Mouse (Mus musculus) adipocyte (in vitro differentiated cells): ENCODE measurements around the gene Cd200r3.
A peak's percentile ranks its signal among the peaks of the same experiment; 100 is the strongest.

ENCODE experiments used
- DNase-seq: peaks from one replicate; pipeline ENCODE4 v3.0.0-alpha.2; 2016; ENCODE audit warnings: low spot score

Cd200r3 gene

DNA sequence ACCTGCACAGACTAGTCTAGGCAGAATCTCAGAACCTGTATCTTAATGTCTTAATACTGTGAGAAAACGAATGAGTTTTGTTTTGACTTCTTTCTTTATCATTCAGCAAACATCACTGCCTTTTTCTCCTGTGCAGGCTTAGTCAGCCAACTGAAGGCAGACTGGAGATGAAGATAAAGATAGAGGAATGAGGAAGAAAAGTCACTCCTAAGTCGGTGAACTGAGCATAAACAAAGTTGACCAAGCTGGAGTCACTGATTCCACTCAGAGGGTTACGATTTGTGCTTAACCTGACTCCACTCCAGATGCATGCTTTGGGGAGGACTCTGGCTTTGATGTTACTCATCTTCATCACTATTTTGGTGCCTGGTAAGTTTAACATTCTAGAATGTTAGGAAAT is at the start of gene Cd200r3:
TSS of gene Cd200r3 (plus strand) at position 211 of the 400 bp plus-strand sequence.
- no peak for DNase-seq

DNA sequence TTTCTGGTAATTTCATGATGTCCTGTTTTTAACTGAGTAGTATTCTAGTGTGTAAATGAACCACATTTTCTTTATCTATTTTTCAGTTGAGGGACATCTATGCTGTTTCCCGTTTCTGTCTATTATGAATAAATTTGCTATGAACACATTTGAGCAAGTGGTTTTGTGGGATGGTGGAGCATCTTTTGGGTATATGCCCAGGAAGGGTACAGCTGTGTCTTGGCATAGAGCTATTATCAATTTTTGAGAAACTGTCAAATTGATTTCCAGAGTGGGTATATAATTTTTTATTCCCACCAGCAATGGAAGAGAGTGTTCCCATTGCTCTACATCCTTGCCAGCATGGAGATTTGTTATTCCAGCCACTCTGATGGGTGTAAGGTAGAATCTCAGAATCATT is 11.5 kb upstream of the Cd200r3 start:
- no peak for DNase-seq

DNA sequence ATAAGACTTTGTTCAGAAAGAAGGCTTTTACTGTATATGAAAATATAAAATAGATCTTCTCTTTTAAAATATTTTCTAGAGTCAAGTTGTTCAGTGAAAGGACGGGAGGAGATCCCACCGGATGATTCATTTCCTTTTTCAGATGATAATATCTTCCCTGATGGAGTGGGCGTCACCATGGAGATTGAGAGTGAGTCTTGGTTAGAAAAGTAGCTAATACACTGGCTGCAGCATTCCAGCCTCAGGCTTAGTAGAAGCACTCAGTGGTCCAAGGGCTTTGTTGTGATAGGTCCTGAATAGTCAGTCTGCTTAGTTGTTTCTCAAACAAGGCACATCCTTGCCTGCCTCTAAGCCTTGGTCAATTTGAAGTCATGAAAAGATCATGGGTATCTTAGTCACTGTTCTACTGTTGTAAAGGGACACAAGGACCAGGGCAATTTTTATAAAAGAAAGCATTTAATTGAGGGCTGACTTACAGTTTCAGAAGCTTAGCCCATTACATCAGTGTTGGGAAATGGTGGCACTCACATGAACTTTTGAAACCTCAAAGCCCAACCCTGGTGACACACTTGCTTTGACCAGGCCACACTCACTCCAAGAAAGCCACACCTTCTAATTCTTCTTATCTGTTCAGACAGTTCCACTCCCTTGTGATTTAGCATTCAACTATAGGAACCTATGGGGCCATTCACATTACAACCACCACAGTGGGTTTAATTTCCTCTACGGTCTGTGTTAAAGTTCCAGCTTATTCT is 8.1 kb downstream of the Cd200r3 start:
- DNase-seq: peak; percentile 34

DNA sequence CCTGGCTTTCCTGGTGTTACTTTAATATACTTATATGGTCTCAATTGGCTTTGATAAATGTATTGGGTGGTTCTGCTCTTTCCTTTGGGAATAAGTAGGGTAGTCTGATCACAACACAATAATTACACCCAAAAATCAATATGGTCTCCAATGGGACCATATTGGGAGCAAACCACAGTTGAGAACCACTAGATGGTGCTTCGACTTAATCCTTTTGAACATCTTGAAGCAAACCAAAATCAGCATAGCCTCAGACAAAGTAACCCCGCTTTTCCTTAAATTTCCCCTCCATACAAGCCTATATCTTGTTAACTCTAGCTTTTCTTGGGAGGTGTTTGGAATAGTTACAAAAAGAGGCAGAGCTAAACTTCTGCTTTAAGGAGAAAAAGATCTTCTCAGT is 18.8 kb downstream of the Cd200r3 start:
- DNase-seq: peak; percentile 69

DNA sequence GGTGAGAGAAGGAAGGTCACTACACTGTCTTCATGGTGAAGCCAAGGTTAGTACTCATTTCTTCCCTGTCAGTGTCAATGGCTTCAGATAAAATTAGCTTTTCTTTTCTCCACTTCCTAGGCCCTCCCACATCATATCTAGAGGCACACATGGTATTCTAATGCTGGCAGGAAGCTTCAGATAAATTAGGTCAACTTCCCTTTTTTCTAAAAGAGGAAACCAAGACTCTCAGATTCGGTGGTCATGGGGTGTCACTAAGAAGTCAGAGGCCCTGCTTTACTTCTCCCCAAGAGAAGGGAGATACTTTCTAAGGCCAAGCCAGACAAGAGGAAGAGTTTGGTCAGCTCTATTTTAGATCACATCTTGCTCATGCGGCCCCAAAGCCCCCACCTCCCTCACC is 19.3 kb downstream of the Cd200r3 start:
- no peak for DNase-seq

DNA sequence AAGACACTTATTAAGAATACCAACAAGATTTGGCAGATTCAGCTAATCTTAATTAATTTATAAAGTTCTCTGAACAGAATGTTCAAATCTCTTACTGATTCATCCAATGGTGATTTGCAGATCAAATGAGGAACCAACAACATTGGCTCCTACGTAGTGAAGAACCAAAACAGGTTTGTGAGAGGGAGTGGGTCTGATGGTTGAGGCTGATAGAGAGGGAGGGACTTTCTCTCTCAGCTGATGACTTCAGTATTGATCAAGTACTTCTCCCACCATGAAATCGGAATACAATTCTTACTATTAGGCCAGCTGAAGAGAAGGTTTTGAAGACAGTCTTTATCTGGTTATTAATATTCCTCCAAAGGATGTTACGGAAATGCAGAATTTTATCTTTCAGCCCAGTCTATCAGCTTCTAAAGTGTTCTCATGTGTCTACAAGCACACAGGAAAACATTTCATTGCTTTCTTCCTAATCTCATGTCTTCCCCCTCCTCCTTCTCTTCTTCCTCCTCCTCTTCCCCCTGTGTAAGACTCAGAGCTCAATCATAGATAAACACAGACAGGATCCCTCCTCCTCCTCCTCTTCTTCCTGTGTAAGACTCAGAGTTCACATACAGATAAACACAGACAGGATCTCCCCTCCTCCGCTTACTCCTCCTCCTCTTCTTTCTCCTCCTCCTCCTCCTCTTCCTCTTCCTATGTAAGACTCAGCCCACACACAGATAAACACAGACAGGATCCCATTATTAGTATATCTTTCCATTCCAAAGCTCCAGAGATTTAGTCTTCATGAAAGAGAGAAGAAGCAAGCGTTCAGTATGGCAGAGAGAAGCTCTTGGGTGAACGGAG is 21.3 kb downstream of the Cd200r3 start:
- no peak for DNase-seq

DNA sequence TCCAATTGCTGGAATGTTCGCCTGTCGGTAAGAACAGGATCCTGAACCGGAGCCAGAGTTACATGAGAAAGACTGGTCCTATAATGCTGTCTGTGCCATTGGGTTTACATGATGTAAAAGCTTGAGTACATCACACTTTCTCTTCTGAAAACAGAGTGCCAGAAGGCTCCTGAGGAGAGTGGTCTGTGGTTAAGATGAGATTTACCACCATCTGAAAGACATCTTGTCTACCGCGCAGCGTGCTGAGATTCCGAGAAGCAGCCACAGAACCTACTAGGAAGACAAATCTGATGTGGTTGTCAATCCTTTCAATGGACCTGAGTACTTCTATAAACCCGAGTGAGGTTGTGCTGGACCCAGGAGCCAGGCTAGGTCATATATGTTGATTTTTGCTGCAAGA is 21.9 kb downstream of the Cd200r3 start:
- DNase-seq: no peak

DNA sequence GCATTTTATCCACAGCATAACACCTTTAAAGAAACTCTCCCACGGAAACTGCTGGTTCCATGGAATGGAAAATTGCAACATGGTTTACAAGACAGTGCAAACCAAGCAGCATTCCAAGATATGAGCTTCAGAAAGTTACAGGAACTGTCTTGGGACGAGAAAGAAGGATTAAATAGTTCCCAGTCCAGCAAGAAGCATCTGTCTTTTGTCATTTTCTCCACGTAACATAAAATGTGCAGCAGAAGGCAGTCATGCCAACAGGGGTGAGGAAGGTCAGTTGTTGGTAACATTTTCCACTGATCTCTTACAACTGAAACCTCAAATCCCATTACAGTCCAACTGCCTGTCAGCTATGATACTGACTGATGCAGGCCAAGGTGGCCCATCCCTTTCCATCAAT is 22.4 kb downstream of the Cd200r3 start:
- peak; percentile 40 for DNase-seq

DNA sequence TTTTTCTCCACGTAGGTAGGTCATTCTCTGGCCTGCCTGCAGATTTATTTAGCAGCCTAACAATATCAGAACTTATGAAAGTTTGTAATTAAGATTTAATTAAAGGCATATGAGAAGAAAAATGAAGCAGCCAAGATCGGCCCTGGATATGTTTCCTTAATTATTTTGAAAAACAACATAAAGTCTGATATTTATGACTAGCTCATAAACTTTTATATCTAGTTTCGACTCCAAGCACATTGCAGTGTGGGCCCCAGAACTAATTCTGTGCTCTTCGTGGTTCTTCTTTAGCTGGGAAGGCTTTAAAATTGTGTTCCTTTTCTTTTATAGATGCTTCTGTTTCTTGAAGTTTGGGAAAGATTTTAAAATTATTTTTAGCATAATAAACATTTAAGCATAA is 23.4 kb downstream of the Cd200r3 start:
- no peak for DNase-seq

DNA sequence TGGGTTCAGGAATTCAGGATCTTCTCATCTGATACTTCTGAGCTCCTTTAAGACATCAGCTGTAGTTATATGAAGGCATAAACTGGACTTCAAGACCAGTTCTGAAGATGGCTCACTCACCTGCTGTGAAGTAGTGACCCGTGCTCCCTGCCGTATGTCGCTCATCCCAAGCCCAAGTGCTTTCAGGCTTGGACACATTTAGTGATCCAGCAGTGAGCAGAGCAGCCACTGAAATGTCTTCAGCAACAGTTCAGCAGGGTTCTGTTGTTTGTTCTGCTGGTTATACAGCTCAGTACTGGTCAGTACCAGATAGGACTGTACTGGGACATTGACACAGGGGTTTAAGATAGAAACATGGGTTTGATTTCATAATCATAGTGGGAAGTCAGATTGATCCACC is 24.6 kb downstream of the Cd200r3 start:
- DNase-seq: no peak

DNA sequence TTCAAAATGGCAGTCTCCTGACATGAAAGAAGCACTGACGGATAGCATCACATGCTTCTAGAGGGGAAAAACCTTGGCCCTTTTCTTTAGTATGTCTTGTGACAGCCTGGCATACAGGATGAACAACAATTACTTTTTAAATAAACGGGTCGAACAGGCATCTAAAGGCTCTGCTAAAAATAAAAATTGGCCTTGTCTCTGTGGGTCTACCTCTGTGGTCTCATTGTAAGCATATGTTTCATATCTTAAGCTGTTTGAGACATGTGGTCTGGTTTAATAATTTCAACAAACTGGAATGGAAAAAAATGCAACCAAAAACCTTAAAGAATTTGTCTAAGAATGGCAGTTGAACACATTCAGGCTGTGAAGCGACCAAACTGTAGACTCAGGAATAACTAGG is 27.4 kb downstream of the Cd200r3 start:
- no peak for DNase-seq

DNA sequence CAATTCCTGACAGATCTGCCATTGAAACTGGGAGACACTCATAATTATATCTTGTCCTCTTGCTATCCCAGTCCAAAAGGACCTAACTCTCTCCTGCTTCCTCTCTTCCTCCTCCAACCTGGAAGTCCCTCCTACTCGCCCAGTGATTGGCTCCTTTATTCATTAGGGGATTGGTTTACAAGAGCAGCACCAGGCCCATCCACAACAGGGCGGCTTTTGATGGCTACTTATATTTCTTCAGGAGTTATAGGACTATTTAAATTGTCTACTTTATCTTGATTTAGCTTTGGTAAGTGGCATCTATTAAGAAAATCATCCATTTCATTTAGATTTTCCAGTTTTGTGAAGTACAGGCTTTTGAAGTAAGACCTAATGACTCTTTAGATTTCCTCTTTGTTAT is 30.6 kb downstream of the Cd200r3 start:
- no peak for DNase-seq

DNA sequence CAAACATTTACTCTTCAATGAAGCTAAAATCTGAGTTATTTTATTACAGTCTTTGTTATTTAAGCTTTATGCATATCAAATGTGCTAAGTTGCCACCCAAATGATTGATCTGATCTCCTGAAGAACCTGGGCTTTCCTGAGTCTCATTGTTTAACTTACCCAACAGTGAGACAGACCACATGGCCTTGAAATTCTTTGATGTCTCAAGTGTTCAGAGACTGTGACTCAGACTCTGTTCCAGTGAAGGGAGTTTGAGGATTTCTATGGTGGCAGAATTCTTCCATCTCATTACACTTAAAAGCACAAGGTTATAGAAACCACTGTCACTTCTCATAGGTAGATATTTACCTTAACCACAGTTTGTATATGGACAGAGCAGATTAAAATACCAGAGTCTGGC is 32.6 kb downstream of the Cd200r3 start:
- no peak for DNase-seq

DNA sequence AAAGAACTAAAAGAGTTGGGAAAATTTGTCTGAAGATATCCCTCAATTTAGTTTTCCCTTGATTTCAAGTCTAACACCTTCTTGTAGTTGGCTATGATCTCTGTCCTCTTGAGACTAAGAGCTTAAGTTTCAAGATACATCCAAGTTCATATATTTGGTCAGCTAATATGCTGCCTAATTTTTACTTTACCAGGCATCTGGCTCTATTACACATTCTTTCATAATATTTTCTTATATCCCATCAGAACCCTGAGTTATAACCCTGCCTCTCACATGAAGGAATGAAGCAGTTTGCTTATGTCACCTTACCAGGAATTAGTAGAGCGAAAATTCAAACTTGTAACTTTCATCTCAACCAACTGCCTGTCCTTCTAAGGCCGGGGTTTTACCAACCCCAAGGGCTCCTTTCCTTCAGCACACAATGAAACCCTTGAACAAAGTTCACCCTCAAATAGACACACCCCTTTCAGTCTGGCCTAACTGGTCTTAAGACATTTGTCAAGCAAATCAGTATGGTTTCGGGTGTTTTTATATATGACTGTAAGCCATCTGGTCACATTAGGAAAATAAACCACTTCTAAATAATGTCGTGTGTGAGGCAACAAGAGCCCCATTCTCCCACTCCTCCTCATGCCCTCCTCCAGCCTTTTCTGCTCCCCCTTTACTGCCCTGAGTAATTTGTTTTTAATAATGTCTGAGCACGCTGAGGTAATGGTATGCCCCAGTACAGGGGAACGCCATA is 33.6 kb downstream of the Cd200r3 start:
- DNase-seq: no peak

DNA sequence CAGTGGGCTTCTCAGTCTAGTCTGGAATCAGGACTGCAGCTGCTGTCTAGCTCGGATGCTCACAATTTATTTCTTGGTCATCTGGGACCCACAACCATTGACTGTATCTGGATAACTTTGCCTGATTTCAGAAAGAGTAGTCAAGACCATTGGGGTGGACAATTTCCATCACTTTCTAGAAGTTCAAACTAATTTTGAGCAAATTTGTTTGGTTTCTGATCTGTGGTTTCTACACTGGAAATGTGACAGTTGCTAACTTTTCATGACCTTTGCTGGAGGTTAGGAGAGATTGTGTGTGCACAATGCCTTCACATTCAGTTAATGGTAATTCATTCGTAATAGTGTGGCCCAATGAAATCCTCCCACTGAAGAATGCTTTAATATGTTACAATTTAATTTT is 34.7 kb downstream of the Cd200r3 start:
- DNase-seq: no peak

DNA sequence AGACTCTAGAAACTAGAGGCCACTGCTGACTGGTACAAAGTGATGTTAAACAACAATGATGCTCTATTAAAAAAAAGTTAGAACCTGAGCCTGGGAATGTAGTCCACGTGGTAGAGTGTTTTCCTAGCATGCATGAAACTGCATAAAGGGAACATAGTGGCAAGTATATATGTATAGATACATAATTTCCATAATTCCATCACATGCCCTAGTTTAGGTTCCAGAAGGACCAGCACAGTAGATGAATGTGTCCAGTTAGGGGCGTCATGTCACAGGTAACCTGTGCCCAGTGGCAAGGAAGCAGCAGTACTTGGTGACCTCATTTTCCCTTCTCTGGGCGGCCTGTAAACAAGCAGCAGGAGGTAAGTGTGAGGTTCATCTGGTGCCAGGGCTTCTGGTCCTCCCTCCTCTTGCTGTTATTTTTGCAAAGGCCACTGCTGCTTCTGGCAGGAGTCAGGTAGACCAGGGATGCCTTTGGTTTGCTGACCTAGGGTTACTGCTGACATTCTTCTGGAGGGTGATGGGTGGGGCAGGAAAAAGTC is 35.9 kb downstream of the Cd200r3 start:
- DNase-seq: no peak

DNA sequence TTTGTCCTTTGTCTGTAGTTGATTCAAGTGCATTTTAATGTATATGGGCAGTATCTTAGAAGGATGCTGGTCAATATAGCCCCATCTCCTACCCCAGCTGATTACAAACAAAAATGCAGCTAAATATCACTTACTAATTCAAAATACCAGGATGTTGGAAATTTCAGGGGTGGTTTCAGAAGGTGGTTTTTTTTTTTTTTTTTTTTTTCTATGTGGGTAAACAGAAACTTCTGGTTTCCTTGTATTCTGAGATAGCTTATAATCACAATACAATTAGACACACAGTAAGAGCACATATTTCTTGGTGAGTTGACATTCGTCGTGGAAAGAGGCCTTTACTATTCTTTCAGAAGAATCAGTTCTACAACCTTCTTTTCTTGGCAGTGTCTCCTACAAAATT is 39.5 kb downstream of the Cd200r3 start:
- DNase-seq: no peak

DNA sequence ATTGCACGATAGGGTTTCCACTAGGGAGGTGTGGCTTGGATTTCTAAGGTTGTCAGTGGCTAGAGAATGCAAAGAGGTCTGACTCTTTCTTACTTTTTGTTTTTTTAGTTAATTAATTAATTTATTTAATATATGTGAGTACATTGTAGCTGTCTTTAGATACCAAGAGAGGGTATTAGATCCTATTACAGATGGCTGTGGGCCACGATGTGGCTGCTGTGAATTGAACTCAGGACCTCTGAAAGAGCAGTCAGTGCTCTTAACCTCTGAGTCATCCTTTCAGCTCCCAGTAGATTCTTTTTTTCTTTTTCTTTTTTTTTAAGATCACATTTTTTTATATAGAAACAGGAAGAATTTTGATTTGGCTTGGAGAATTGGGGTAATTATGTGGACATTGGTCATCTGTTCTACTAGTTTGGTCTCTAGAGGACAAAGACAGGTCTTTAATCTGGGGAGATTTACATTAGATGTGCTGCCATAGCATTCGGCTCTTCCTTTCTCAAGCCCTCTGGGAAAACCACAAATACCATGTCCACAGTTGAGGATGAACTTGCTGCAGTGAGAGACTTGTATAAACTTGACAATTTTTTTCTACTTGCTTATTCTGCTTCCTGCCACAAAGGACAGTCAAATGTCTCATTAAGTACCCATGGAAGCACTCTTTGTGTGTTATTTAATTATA is 40.0 kb downstream of the Cd200r3 start:
- no peak for DNase-seq

DNA sequence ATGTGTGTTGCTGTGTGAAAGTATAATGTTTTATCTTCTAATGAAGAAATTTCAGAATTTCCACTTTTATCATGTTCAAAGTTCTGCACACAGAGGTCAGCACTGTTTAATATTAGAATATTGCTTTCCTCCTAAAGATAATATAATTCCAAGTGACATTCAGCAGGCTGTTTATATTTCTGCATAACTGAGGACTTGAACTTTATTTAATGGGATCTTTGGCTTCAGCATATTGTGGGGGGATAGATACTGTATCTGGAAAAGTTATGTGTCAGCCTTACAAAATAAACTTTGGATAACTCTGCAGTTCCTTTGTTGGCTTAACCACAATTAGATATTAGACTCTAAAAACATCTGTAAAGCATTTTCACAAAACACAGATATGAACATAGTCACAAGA is 40.6 kb downstream of the Cd200r3 start:
- DNase-seq: no peak

DNA sequence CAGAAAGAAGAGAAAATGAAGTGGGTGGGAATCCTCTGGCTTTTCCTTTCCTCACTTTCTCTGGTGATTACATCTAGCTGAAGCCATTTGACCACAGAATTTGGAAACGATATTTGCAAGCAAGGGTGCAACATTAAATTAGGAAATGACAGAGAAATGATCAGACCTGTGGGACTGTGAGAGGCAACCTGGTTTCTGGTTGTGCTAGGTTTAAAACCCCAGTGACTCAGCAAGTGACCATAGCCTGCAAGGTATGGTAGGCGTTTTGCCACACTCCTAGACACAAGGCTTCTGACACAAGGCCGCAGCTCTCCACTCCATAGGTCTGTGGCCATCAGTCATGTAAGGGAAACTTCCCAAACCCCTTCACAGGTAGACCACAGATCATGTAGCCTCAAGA is 41.4 kb downstream of the Cd200r3 start:
- no peak for DNase-seq

DNA sequence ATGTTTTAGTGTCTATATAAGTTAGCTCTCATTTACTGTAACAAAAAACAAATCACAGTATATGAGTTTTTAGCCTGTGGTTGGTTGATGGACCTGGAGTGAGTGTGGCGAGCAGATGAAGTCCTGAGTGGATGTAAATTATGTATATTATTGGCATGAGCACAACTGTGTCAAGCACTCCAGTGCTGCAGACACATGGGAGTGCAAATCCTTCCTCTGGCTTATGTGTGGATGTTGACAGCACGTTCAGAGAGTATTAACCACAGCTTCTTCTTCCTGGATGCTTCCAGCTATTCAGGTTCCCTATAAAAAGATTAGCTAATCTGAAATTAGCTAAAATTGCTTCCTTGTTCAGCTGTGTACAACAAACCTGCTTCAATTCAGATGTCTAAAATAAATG is 42.6 kb downstream of the Cd200r3 start:
- no peak for DNase-seq
